Mouse (Mus musculus) liver, embryonic 15.5 days (tissue): ENCODE measurements around the gene Soat1. TPM values are rescaled to one million over a fixed set of nuclear protein-coding genes. Genes with fewer than 3 reads are reported as not detected.

Experiments
- ATAC-seq: fragments of 200-750 bp; cut with Nextera tagmentation; 2 replicates; pipeline ENCODE4 v1.8.0; 2017; ENCODE audit warnings: moderate number of reproducible peaks, mild to moderate bottlenecking, moderate library complexity; ENCODE audit not compliant: insufficient read depth
- H3K27ac ChIP-seq: fragments of 300-500 bp; sonication (generic); replicated peaks from 2 replicates; pipeline ENCODE4 v1.5.1; 2015; ENCODE audit warnings: mild to moderate bottlenecking, inconsistent platforms
- H3K27me3 ChIP-seq: fragments of 300-500 bp; sonication (generic); 2 replicates; pipeline ENCODE4 v1.6.1; 2015; ENCODE audit warnings: mild to moderate bottlenecking, inconsistent platforms
- H3K36me3 ChIP-seq: fragments of 300-500 bp; sonication (generic); replicated peaks from 2 replicates; pipeline ENCODE4 v1.6.1; 2015; ENCODE audit warnings: moderate library complexity, mild to moderate bottlenecking, inconsistent platforms
- H3K4me1 ChIP-seq: fragments of 300-500 bp; sonication (generic); replicated peaks from 2 replicates; pipeline ENCODE4 v1.6.1; 2015; ENCODE audit warnings: inconsistent platforms
- H3K4me2 ChIP-seq: fragments of 300-500 bp; sonication (generic); 2 replicates; pipeline ENCODE4 v1.6.1; 2015; ENCODE audit warnings: moderate library complexity, mild to moderate bottlenecking, inconsistent platforms
- H3K4me3 ChIP-seq: fragments of 300-500 bp; sonication (generic); replicated peaks from 2 replicates; pipeline ENCODE4 v1.5.1; 2015; ENCODE audit warnings: mild to moderate bottlenecking, inconsistent platforms
- H3K9ac ChIP-seq: fragments of 300-500 bp; sonication (generic); 2 replicates; pipeline ENCODE4 v1.6.1; 2015; ENCODE audit warnings: moderate library complexity, mild to moderate bottlenecking, inconsistent platforms
- H3K9me3 ChIP-seq: fragments of 300-500 bp; sonication (generic); replicated peaks from 2 replicates; pipeline ENCODE4 v1.6.1; 2016; ENCODE audit warnings: inconsistent platforms
- WGBS: fragments of 180-500 bp; shearing (Covaris S2); methylation state at CpG from one replicate; pipeline ENCODE4 v1.1.7; 2015; ENCODE audit warnings: mixed read lengths; ENCODE audit not compliant: insufficient replicate concordance; 5-methylcytosine and 5-hydroxymethylcytosine counted together
- polyA plus RNA-seq: library from polyadenylated mRNA; unstranded; fragments of >200 nt; fragmentation: Nextera tagmentation; extraction: Ambion mirVana; gene quantifications from 2 replicates; pipeline ENCODE4 v1.2.1, GENCODE M21; 2015

The Soat1 gene
- polyA plus RNA-seq, 1 experiment from 2014 or later: 22.3 TPM

- H3K9ac ChIP-seq: no peak overlapping the region
- WGBS: 69% methylated on average over 17 of the region's 17 CpGs
- H3K27me3 ChIP-seq: no peaks in the 10 kb centered on the region
Observed at GRCm38 (mm10) chr1:156449691-156450090, 24.4 kb downstream of the Soat1 start.

GRCm38 (mm10) chr1:156449089-156449488, 25.0 kb downstream of the Soat1 start:
- H3K27ac ChIP-seq: no peak overlapping the region
- no peak overlapping the region for H3K4me3 ChIP-seq
- 72% methylated on average over 7 of the region's 7 CpGs for WGBS
- no peak overlapping the region for H3K9ac ChIP-seq
- H3K4me1 ChIP-seq: no peaks in the 10 kb centered on the region
- no peaks in the 10 kb centered on the region for H3K9me3 ChIP-seq
- H3K36me3 ChIP-seq: peaks cover 17% of the 10 kb centered on the region; the same call in 1 of the 2 replicates
- no peak for ATAC-seq
- no peaks in the 10 kb centered on the region for H3K27me3 ChIP-seq
- no peak overlapping the region for H3K4me2 ChIP-seq

More at GRCm38 (mm10) chr1:156449691-156450090, 24.4 kb downstream of the Soat1 start:
- Histone ChIP-seq H3K4me3 (no peak overlapping the region), H3K27ac (no peak overlapping the region), H3K4me1 (no peaks in the 10 kb centered on the region), H3K36me3 (peaks cover 13% of the 10 kb centered on the region; the same call in 1 of the 2 replicates), H3K9me3 (no peaks in the 10 kb centered on the region), H3K4me2 (no peak overlapping the region)
- ATAC-seq: no peak

GRCm38 (mm10) chr1:156445049-156445448, 29.1 kb downstream of the Soat1 start:
- no peak overlapping the region for H3K27ac ChIP-seq
- H3K9me3 ChIP-seq: no peaks in the 10 kb centered on the region
- H3K4me2 ChIP-seq: no peak overlapping the region
- H3K36me3 ChIP-seq: peaks cover 34% of the 10 kb centered on the region; the same call in 1 of the 2 replicates
- ATAC-seq: no peak
- no peaks in the 10 kb centered on the region for H3K27me3 ChIP-seq
- no peak overlapping the region for H3K4me3 ChIP-seq
- H3K4me1 ChIP-seq: no peaks in the 10 kb centered on the region
- H3K9ac ChIP-seq: no peak overlapping the region
- 75% methylated on average over 1 of the region's 1 CpGs for WGBS

- H3K27me3 ChIP-seq: no peaks in the 10 kb centered on the region
- no peak overlapping the region for H3K9ac ChIP-seq
- no peak for ATAC-seq
- no peak overlapping the region for H3K27ac ChIP-seq
- no peak overlapping the region for H3K4me2 ChIP-seq
- WGBS: 70% methylated on average over 6 of the region's 6 CpGs
- no peaks in the 10 kb centered on the region for H3K9me3 ChIP-seq
- peaks cover 30% of the 10 kb centered on the region for H3K36me3 ChIP-seq
- no peaks in the 10 kb centered on the region for H3K4me1 ChIP-seq
- H3K4me3 ChIP-seq: no peak overlapping the region
Observed at GRCm38 (mm10) chr1:156442776-156443175, 31.4 kb downstream of the Soat1 start.

- Histone ChIP-seq H3K36me3 (peaks cover 30% of the 10 kb centered on the region), H3K9ac (no peak overlapping the region), H3K4me2 (no peak overlapping the region), H3K27me3 (no peaks in the 10 kb centered on the region), H3K4me1 (no peaks in the 10 kb centered on the region), H3K4me3 (no peak overlapping the region), H3K9me3 (no peaks in the 10 kb centered on the region), H3K27ac (no peak overlapping the region)
- WGBS: 81% methylated on average over 12 of the region's 12 CpGs
- no peak for ATAC-seq
Observed at GRCm38 (mm10) chr1:156442266-156442665, 31.9 kb downstream of the Soat1 start.

GRCm38 (mm10) chr1:156437726-156438125, 36.4 kb downstream of the Soat1 start:
- ATAC-seq: no peak
- Histone ChIP-seq H3K9me3 (no peaks in the 10 kb centered on the region), H3K4me2 (no peak overlapping the region), H3K4me1 (no peaks in the 10 kb centered on the region), H3K9ac (no peak overlapping the region), H3K36me3 (peaks cover 28% of the 10 kb centered on the region), H3K27ac (no peak overlapping the region), H3K27me3 (no peaks in the 10 kb centered on the region), H3K4me3 (no peak overlapping the region)
- 63% methylated on average over 5 of the region's 5 CpGs for WGBS

- WGBS: 67% methylated on average over 8 of the region's 8 CpGs
- no peak for ATAC-seq
Observed at GRCm38 (mm10) chr1:156437016-156437708, 37.0 kb downstream of the Soat1 start.

GRCm38 (mm10) chr1:156433497-156433896, 40.6 kb downstream of the Soat1 start:
- H3K27me3 ChIP-seq: no peaks in the 10 kb centered on the region
- H3K27ac ChIP-seq: no peak overlapping the region
- 58% methylated on average over 3 of the region's 3 CpGs for WGBS
- H3K9me3 ChIP-seq: no peaks in the 10 kb centered on the region
- ATAC-seq: no peak
- no peak overlapping the region for H3K9ac ChIP-seq
- no peak overlapping the region for H3K4me3 ChIP-seq
- no peak overlapping the region for H3K4me2 ChIP-seq
- H3K4me1 ChIP-seq: no peaks in the 10 kb centered on the region
- peaks cover 32% of the 10 kb centered on the region for H3K36me3 ChIP-seq

More at GRCm38 (mm10) chr1:156437016-156437708, 37.0 kb downstream of the Soat1 start:
- no peaks in the 10 kb centered on the region for H3K9me3 ChIP-seq
- H3K4me1 ChIP-seq: no peaks in the 10 kb centered on the region
- H3K27me3 ChIP-seq: no peaks in the 10 kb centered on the region
- H3K4me2 ChIP-seq: no peak overlapping the region
- H3K36me3 ChIP-seq: peaks cover 28% of the 10 kb centered on the region
- H3K9ac ChIP-seq: no peak overlapping the region
- H3K4me3 ChIP-seq: no peak overlapping the region
- no peak overlapping the region for H3K27ac ChIP-seq

- WGBS: 74% methylated on average over 10 of the region's 10 CpGs
- Histone ChIP-seq H3K36me3 (peaks cover 32% of the 10 kb centered on the region), H3K9me3 (no peaks in the 10 kb centered on the region), H3K9ac (no peak overlapping the region), H3K27ac (no peak overlapping the region), H3K4me1 (no peaks in the 10 kb centered on the region), H3K4me2 (no peak overlapping the region), H3K27me3 (no peaks in the 10 kb centered on the region), H3K4me3 (no peak overlapping the region)
- no peak for ATAC-seq
Observed at GRCm38 (mm10) chr1:156432498-156432897, 41.6 kb downstream of the Soat1 start.

- H3K4me1 ChIP-seq: no peaks in the 10 kb centered on the region
- WGBS: 67% methylated on average over 6 of the region's 6 CpGs
- ATAC-seq: no peak
- no peak overlapping the region for H3K27ac ChIP-seq
- no peak overlapping the region for H3K4me3 ChIP-seq
- no peak overlapping the region for H3K9ac ChIP-seq
- H3K4me2 ChIP-seq: no peak overlapping the region
- H3K9me3 ChIP-seq: no peaks in the 10 kb centered on the region
- no peaks in the 10 kb centered on the region for H3K27me3 ChIP-seq
- H3K36me3 ChIP-seq: peaks cover 17% of the 10 kb centered on the region
Observed at GRCm38 (mm10) chr1:156428434-156428833, 45.7 kb downstream of the Soat1 start.

GRCm38 (mm10) chr1:156425746-156426145, 48.4 kb downstream of the Soat1 start:
- Histone ChIP-seq H3K4me2 (no peak overlapping the region), H3K4me1 (peaks cover 6% of the 10 kb centered on the region), H3K9ac (no peak overlapping the region), H3K27ac (no peak overlapping the region), H3K27me3 (no peaks in the 10 kb centered on the region), H3K4me3 (no peak overlapping the region), H3K36me3 (peaks cover 6% of the 10 kb centered on the region; the same call in 1 of the 2 replicates), H3K9me3 (no peaks in the 10 kb centered on the region)
- 70% methylated on average over 4 of the region's 4 CpGs for WGBS
- ATAC-seq: no peak

- peaks cover 12% of the 10 kb centered on the region for H3K4me1 ChIP-seq
- no peaks in the 10 kb centered on the region for H3K36me3 ChIP-seq
- 61% methylated on average over 3 of the region's 3 CpGs for whole genome bisulfite sequencing
- H3K4me2 ChIP-seq: no peak overlapping the region
- ATAC-seq: no peak
- no peaks in the 10 kb centered on the region for H3K9me3 ChIP-seq
- no peak overlapping the region for H3K27ac ChIP-seq
- no peaks in the 10 kb centered on the region for H3K27me3 ChIP-seq
- H3K4me3 ChIP-seq: no peak overlapping the region
- no peak overlapping the region for H3K9ac ChIP-seq
Observed at GRCm38 (mm10) chr1:156424054-156424453, 50.1 kb downstream of the Soat1 start.
